Mouse (Mus musculus): ENCODE results near the gene Dmap1.

The Dmap1 gene

DNA sequence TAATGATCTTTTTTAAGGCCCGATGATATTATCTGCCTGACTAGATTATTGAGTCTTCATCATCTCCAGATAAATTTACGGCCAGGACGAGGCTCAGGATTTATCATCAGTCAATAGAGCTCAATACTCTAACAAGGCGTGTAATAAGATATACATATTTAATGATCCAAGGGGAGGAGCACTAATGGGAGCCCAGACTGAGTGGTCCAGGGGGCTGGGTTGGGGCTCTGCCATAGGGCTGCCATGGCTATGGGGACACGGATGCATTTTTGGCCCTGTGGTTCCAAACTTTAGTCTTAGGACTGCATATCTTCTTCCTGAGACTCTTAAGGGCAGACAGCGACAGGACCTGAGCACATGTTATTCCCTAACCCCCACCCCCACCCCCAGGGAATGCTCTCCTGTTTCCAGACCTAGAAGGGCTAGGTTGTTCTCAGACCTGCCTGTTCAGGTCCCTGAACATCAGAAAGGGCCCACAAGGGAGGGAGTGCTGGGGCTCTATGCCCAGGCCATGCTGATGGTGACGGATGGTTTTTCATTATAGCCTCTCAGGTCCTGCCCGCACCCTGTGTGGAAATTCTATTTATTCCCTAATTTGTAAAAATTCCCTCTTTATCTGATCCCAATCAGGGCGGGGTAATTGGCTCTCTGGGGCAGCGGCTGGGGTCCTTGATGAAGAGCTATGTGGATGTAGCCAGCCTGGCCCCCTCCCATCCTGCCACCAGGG, 17.5 kb downstream of the Dmap1 start:
- POLR2A ChIA-PET = interaction anchor here in 2 of 4 experiments (0.5 to 5.4 kb wide), 7 partner anchors 10 to 401 kb away, joined by 3 to 22 read pairs (median 3); partner anchors contain the start of gene Dmap1 (in 1 of the 2)
- CTCF ChIA-PET = interaction anchor here in 2 of 4 experiments (0.7 to 1.3 kb wide), 2 partner anchors 9 to 187 kb away, joined by 3 to 7 read pairs; no protein-coding TSS in a partner anchor

DNA sequence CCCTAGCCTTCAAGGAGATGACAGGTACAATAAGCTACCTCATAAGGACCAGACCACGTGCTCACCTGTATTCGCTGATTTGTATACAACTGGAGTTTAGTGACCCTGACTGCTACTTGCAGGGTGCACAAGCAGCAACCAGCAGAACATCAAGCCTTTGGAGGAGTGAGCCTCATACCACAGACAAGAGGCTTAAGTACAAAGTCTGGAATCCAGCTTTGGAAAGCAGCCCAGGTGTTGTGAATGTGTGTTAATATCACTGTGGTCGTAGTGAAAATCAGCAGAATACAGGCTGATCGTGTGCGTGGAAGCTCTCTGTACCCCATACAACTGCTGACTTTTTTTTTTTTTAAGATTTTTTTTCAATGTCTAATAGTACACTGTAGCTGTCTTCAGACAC, 22.1 kb downstream of the Dmap1 start:
- POLR2A ChIA-PET = interaction anchor here in 1 of 4 experiments (0.7 kb wide), 1 partner anchor 80 kb away, joined by 3 read pairs; no protein-coding TSS in a partner anchor

DNA sequence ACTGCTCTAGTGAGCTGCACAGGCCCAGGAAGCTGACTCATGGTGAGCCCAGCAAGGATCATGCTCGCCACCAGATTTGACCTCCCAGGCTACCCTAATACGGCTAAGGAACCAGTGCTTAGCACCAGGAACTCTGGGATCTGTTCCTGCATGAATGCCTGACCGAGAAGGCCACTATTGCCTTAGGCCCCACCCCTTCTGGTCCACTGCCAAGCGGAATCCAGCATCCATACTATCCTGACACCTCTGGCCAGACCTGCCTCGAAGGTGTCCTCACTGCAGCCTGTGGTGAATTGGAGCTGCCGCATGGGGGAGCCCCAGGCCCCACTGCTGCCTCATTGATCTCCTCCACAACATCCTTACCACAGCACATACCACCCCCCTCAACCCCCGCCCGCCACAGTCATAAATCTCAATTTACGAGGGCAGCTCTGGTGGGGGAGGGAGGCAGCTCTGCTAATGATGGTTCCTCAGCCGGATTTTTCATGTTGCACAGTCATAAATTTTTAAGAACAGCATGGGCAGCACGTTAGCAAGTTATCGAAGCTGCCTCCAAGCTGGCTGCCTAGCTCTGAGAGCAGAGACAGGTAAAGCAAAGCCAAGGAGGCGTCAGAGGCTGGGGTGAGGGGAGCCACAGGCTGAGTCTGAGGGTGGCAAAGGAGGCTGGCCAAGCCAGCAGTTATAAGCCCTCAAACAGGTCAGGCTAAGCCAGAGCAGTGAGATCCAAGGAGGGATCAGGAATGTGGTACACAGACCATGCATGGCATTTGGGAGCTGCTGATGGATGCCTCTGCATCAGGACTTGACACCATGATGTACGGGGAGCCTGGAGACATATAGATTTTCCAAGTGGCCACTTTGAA, 23.3 kb downstream of the Dmap1 start:
- POLR2A ChIA-PET = interaction anchor here in 3 of 4 experiments (0.6 to 1.7 kb wide), 12 partner anchors 9 to 1250 kb away, joined by 3 to 7 read pairs (median 4); partner anchors contain the start of gene Eri3 (in 1 of the 3)
- CTCF ChIA-PET = interaction anchor here (0.5 to 1.7 kb wide), 28 partner anchors 9 to 1040 kb away, joined by 3 to 16 read pairs (median 3); partner anchors contain the start of gene Dmap1 (in 1 of the 4)

More for the DNA sequence above, 22.1 kb downstream of the Dmap1 start:
- CTCF ChIA-PET = interaction anchor here in 2 of 4 experiments (0.9 to 1.4 kb wide), 4 partner anchors 8 to 390 kb away, joined by 3 to 7 read pairs (median 3); no protein-coding TSS in a partner anchor

DNA sequence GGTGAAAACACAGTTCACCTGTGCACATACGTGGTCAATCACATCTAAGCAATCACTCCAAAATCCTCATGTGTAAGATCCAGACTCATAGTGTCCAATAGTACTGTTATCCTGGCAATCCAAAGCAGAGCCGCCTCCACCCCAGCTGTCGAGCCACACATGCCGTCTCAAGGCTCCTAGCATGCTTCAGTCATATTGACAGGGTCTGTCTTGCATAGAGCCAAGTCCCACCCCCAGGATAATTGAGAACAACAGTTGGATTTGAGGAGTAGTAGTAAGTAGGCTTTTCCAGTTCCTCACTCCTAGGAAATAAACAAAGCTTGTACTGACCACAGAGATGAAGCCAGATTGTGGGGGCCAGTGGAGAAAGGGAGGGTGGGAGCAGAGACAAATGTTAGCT, 24.4 kb downstream of the Dmap1 start:
- POLR2A ChIA-PET = interaction anchor here in 2 of 4 experiments (0.8 to 1.7 kb wide), 6 partner anchors 12 to 106 kb away, joined by 3 to 5 read pairs (median 3); no protein-coding TSS in a partner anchor
- CTCF ChIA-PET = interaction anchor here in 2 of 4 experiments (0.8 to 1.7 kb wide), 4 partner anchors 9 to 28 kb away, joined by 3 to 6 read pairs (median 4); no protein-coding TSS in a partner anchor

DNA sequence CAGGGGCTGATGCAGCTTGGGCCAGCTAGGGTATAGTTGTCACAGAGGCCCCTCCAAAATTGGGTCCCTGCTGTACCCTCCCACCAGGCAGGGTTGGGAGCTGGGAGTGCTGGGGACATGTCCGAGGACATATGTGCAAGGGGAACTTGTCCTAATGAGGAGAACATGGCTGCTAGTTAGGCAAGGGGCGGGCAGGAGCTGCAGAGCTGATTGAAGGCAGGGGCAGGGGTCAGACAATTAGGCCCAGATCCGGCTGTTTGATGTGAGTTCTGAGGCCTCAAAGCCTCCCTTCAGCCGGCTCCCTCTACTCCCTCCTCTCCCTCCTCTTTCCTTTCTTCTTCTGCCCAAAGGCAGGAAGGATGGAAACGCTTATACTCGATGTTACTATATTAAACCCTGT, 25.1 kb downstream of the Dmap1 start:
- ChIA-PET CTCF (interaction anchor here in 1 of 4 experiments (0.6 kb wide), 1 partner anchor 27 kb away, joined by 4 read pairs; no protein-coding TSS in a partner anchor), POLR2A (interaction anchor here in 2 of 4 experiments (0.8 to 1.2 kb wide), 5 partner anchors 11 to 82 kb away, joined by 3 to 4 read pairs (median 3); no protein-coding TSS in a partner anchor)

DNA sequence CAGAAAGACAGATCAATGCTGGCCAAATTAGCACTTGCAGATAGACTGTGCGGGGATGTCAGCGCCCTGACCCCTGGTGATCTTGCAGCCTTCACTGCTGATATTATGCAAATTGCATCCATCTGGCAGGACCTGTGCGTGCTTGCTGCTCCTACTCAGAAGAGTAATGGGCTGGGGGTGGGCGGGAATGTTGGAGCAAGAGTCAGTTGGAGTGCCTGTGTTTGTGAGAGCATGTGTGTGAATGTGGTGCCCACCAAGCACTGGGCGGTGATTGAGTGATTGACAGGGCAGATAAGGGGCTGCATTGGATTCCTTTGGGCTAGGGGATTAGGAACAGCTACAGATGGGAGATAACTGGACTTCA, 26.6 kb downstream of the Dmap1 start:
- CTCF ChIA-PET = no interaction called here
- POLR2A ChIA-PET = interaction anchor here in 1 of 4 experiments (1.6 kb wide), 1 partner anchor 8 kb away, joined by 4 read pairs; no protein-coding TSS in a partner anchor

DNA sequence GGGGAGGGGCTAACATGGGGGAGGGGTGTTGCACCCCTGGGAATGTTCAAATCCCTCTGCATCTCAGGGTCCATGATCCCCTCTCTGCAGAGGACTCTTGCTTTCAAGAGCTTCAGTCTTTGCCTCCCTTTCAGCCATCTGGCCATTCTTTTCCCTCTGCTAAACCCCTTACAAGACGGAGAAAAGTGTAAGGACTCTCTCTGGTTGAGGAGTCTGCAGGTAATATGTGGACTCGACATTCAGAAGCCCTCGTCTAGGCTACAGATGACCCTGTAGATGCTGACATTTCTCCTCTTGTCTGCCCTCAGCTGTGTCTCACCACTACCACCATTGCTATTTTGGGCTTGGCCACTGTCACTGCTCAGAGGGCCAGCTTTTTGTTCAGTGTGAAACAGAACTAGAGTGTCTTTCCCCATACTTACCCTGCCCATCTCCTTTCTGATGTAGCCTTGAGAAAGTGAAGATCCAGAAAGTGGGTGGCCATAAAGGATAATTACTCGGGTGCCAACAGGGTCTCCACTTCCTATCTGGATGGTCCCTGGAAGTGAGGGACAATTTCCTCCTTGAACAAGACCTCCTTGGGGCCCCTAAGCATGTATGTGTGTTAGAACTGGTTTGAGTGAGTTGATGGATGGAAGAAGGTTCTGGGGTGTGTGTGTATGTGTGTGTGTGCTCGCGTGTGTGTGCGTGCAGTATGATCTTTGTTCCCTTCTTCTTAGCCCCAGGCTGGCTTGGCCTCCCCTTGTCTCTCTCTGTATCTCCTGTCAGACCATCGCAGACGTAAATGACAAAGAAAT, 27.2 kb downstream of the Dmap1 start:
- POLR2A ChIA-PET = interaction anchor here in 3 of 4 experiments (0.8 to 2.0 kb wide), 11 partner anchors 9 to 240 kb away, joined by 3 to 10 read pairs (median 4); partner anchors contain the start of gene Eri3 (in 1 of the 3)
- CTCF ChIA-PET = interaction anchor here in 1 of 4 experiments (0.6 kb wide), 2 partner anchors 11 to 50 kb away, joined by 3 read pairs; no protein-coding TSS in a partner anchor

DNA sequence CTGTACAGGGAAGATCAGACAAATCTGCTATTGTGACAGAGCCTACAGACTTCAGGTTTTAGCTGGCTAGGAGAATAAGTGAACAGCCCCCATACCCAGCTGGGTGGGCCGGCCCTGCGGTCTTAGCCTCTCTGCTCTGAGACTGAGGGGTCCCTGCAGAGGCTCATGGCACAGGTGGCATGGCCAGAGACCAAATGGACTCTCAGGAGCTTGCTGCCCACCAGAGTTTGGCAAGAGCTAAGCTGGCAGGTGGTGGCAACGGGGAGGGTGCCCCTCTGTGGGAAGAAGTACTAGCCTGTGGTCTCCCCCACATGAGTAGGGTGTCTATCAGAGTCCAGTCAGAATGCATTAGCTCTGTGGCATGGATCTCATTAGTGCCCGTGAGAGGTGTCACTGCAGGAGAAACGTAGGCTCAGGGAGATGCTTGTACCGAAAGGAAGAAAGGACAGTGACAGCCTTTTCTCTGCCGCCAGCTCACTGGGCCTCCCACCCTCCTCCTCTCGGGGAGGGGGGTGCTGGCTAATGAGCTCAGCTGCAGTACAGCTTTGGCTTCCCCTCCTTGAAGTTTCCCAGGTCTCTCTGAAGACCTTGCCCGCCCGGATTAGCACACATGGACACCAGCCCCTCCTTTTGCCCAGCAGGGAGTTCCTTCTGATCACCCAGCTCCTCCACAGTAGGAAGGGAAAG, 27.9 kb downstream of the Dmap1 start:
- POLR2A ChIA-PET = interaction anchor here in 3 of 4 experiments (0.6 to 2.0 kb wide), 14 partner anchors 9 to 402 kb away, joined by 3 to 10 read pairs (median 3); partner anchors contain the start of genes Armh1 (in 1 of the 3), Eri3 (in 1 of the 3) and Tmem53 (in 1 of the 3)
- CTCF ChIA-PET = interaction anchor here in 1 of 4 experiments (0.6 kb wide), 2 partner anchors 12 to 51 kb away, joined by 3 read pairs; no protein-coding TSS in a partner anchor

DNA sequence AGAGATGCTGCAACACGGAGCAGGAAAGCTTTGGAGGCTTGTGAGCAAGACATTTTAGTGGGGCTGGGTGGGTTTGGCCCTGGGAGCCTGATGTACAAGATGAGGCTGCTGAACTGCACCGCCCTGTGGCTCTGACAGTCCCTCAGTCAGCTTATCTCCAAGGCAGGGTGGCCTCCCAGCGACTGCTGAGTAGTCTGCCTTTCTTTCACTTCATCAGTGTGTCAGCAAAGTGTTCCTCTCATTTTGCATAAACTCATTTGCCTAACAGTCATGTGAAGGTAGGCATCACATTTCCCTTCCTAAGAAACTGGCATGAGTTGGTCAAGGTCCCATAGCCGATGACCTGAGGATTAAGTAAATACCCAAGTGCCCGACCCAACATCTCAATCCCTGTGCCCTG, 29.3 kb downstream of the Dmap1 start:
- POLR2A ChIA-PET = interaction anchor here in 1 of 4 experiments (1.5 to 2.3 kb wide), 3 partner anchors 11 to 237 kb away, joined by 3 to 8 read pairs (median 5); no protein-coding TSS in a partner anchor
- CTCF ChIA-PET = interaction anchor here in 2 of 4 experiments (0.5 to 0.6 kb wide), 2 partner anchors 15 to 512 kb away, joined by 4 to 8 read pairs; no protein-coding TSS in a partner anchor

DNA sequence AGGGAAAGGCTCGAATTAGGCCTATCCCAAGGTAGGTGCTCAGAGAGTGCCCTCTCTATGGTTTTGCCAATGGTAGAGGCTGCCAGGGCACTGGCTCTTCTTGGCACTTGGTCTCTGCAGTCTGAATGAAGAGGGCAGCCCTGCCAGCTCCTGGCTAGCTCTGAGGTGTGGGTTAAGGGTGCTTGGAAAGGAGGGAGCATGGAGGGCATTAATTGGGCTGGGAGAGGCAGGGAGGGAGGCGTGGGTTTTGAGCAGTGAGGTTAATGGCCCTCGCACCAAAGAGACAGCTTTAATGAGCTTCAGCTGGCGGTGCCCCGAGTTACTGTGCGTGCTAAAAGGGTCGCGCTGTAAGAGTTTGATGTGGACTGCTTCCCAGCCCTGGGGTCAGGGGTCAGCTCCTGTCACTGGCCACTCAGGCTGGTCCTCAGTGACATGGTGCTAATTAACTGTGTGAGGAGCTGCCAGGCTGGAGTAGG, 30.4 kb downstream of the Dmap1 start:
- ChIA-PET POLR2A (interaction anchor here in 1 of 4 experiments (0.5 to 2.3 kb wide), 4 partner anchors 10 to 75 kb away, joined by 3 to 8 read pairs (median 6); no protein-coding TSS in a partner anchor), CTCF (interaction anchor here in 1 of 4 experiments (0.9 kb wide), 1 partner anchor 11 kb away, joined by 3 read pairs; no protein-coding TSS in a partner anchor)

DNA sequence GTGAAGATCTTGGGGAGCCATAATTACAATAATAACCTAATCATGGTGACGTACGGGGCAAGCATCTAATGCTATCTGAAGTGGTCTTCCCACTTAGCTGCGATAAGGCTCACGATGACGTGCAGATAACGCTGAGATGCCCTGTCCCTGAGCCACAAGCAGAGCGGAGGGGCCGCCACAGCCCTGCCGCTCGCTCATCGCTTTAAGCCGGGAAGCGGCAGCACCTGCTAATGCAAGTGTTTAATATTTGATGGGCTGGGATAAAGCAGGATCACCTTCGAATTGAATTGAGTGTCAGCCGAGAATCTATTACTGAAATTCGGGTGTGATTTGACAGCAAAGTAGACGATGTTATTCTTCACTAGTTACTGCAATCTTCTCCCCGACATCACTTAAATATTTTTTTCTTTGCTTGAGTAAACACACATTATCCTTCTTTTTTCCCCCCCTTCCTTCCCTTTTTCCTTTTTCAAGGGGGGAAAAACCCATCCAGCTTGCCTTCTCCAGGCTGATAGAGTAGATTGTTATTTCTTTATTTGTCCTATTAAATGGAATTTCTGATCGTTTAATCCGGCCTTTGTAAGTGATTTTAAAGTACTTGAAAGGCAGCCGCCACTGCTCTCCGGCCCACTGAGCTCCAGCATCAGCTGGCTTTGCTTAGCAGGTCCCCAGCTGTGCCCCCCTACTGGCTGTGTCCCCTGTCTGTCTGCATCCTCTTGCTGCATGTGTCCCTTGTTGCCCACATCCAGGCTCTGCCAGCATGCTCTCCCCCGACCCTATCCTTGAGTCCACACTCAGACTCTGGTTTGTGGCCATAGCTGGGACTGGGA, 34.9 kb downstream of the Dmap1 start:
- POLR2A ChIA-PET = interaction anchor here in 1 of 4 experiments (1.8 kb wide), 1 partner anchor 10 kb away, joined by 7 read pairs; no protein-coding TSS in a partner anchor
- CTCF ChIA-PET = interaction anchor here (0.7 to 3.4 kb wide), 6 partner anchors 11 to 380 kb away, joined by 3 to 16 read pairs (median 4); no protein-coding TSS in a partner anchor

DNA sequence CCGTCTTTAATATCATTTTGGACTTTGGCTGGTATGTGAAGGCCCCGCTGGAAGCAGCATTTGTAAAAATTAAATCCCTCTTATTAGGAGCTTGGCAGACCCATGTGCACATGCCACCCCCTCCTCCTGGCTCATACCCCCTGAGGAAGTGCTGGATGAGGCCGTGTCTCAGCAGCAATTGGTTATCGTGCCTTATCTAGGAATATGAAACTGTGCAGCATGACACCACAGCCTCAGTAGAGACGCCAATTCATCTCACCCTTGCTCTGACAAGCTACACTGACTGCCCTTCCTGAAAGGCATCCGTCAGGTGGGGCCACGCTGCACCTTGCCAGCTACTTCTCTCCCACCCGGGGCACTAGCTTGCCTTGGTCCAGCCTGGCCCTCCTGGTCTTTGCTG, 35.6 kb downstream of the Dmap1 start:
- ChIA-PET CTCF (interaction anchor here in 2 of 4 experiments (1.4 to 2.9 kb wide), 2 partner anchors 12 kb away, joined by 4 to 11 read pairs; no protein-coding TSS in a partner anchor), POLR2A (interaction anchor here in 1 of 4 experiments (1.4 to 2.3 kb wide), 2 partner anchors 11 kb away, joined by 3 to 14 read pairs; no protein-coding TSS in a partner anchor)

DNA sequence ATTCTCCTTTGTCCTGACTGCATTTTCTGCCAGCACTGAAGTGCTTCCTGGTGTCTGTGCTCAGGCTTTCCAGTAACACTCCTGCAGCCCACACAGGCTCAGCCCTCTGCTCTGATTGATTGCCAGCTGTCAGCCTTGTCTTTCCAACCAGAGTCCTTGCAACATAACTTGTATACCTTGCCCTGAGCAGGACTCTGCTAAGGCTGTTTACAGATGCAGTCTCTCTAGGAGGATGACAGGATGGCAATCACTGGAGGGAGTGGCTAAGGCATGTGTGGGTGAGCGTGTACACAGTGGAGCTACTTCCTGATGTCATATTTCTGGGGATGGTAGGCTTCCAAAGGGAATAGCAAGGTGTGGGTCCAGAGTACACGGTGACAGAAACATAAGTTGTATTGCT, 36.2 kb downstream of the Dmap1 start:
- ChIA-PET CTCF (interaction anchor here in 2 of 4 experiments (0.9 to 2.9 kb wide), 2 partner anchors 13 kb away, joined by 3 to 11 read pairs; no protein-coding TSS in a partner anchor), POLR2A (interaction anchor here in 3 of 4 experiments (0.9 to 2.3 kb wide), 8 partner anchors 8 to 348 kb away, joined by 3 to 14 read pairs (median 5); no protein-coding TSS in a partner anchor)

DNA sequence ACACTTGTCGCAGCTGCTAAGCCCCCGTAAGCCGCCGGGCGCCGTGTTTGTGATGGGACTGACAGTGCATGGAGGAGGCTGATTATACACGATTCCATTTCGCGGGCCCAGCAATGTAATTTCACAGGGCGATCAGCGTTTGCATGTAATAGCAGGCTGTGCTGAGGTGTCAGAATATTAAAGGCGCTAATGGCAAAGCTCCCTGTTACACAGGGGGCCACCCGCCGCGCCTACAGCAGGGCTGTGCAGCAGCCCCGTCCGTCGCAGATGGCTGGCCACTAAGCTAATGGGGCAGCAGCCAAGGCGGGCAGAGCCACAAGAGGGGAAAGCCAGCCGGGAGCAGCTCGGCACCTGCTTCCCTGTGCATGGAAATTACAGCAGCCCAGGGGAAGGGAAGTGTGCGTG, 37.0 kb downstream of the Dmap1 start:
- ChIA-PET CTCF (interaction anchor here in 2 of 4 experiments (0.8 to 2.9 kb wide), 5 partner anchors 13 to 378 kb away, joined by 3 to 11 read pairs (median 3); no protein-coding TSS in a partner anchor), POLR2A (interaction anchor here in 3 of 4 experiments (0.5 to 2.3 kb wide), 12 partner anchors 9 to 474 kb away, joined by 3 to 14 read pairs (median 3); no protein-coding TSS in a partner anchor)

DNA sequence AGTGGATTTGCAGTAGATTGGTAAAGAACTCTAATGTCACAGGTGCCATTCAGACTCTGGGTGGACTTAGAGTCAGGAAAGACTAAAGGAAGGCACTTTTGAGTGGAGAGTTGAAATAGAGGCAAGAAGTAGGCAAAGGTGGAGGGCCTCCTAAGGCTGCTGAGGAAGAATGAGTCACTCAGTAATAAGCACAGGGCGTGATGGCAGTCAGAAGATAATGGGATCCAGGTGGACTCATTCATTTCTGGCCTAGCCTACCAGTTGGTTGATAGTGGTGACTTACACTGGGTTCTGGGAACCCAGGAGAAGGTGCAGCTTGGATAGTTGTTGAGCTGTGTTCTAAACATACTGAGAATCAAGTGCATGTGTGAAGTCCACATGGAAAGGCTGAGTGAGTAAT, 40.3 kb downstream of the Dmap1 start:
- POLR2A ChIA-PET = interaction anchor here in 1 of 4 experiments (1.3 to 2.2 kb wide), 4 partner anchors 8 to 67 kb away, joined by 3 to 8 read pairs (median 3); no protein-coding TSS in a partner anchor
- CTCF ChIA-PET = no interaction called here
